Mouse (Mus musculus) macrophage (primary cell): ENCODE measurements around the gene Prr22. TPM values are rescaled to one million over a fixed set of nuclear protein-coding genes. Genes with fewer than 3 reads are reported as not detected.

Source experiments
- H3K27ac ChIP-seq: fragments of 350-480 bp; formaldehyde crosslinking; 2 replicates; pipeline ENCODE4 v1.9.0; 2021
- H3K36me3 ChIP-seq: fragments of 350-480 bp; formaldehyde crosslinking; 2 replicates; pipeline ENCODE4 v1.9.0; 2021; ENCODE audit errors: inconsistent target
- H3K4me3 ChIP-seq: fragments of 350-480 bp; formaldehyde crosslinking; 2 replicates; pipeline ENCODE4 v1.9.0; 2021; ENCODE audit errors: inconsistent target
- H3K79me2 ChIP-seq: fragments of 350-480 bp; formaldehyde crosslinking; 2 replicates; pipeline ENCODE4 v1.9.0; 2021; ENCODE audit errors: inconsistent target
- WGBS: methylation state at CpG from one replicate; pipeline ENCODE4 v1.1.7; 2026; ENCODE audit warnings: inconsistent platforms; ENCODE audit not compliant: missing documents; 5-methylcytosine and 5-hydroxymethylcytosine counted together
- polyA plus RNA-seq: library from polyadenylated mRNA; stranded (reverse); fragments of 250-400 nt; gene quantifications from 3 replicates; pipeline ENCODE4 v1.2.4, GENCODE M21; 2018; ENCODE audit warnings: inconsistent platforms

Gene Prr22
- polyA plus RNA-seq, 1 experiment from 2014 or later, result not detected

DNA sequence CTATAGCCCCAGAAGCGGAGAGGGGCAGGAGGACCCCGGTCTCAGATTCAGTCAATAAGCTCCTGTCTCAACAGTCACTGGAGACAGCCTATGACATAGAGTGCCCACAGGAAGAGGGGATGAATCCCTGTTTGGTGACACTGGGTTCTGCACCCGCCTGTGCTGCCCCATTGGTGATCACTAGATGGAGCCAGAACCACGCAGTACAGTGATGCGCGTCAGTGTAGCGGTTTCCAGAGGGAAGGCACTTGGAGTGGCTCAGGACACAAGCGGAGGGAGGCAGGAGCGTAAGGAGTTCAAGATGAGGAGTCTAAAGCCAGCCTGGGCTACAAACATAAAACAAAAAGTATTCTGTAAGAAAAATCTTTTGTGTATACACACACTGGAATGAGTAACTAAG is 38.5 kb downstream of the Prr22 start:
- no peaks in the 10 kb centered on the region for H3K36me3 ChIP-seq
- H3K27ac ChIP-seq, result no peak overlapping the region
- WGBS, result 29% methylated on average over 9 of the region's 9 CpGs
- H3K79me2 ChIP-seq, result no peaks in the 10 kb centered on the region
- H3K4me3 ChIP-seq, result no peak overlapping the region

DNA sequence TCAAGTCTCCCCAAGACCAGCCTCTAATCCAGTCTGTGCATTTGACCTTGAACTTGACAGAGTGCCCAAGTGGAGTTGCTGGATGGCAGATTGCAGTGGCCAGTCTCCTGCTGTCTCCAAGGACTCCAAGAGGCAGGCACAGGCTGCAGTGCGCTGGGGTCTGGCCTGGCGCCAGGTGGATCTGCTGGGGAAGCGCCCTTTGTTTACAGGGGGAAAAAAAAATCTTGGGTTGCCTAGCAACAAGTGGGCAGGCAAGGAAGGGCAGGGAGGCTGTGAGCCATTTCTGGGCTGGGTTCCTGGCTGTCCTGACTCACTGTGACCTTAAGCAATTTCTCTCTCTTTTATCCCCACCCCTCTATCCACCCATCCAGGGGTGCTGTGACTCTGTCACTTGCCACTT is 40.2 kb downstream of the Prr22 start:
- Histone ChIP-seq H3K4me3 (no peak overlapping the region), H3K79me2 (no peaks in the 10 kb centered on the region), H3K36me3 (no peaks in the 10 kb centered on the region), H3K27ac (no peak overlapping the region)
- 25% methylated on average over 3 of the region's 3 CpGs for WGBS

- Histone ChIP-seq H3K36me3 (no peaks in the 10 kb centered on the region), H3K4me3 (no peak overlapping the region), H3K27ac (no peak overlapping the region), H3K79me2 (no peaks in the 10 kb centered on the region)
- 55% methylated on average over 12 of the region's 24 CpGs for WGBS
These were observed 44.4 kb downstream of the Prr22 start for GRCm38 (mm10) chr17:56814316-56815056.

DNA sequence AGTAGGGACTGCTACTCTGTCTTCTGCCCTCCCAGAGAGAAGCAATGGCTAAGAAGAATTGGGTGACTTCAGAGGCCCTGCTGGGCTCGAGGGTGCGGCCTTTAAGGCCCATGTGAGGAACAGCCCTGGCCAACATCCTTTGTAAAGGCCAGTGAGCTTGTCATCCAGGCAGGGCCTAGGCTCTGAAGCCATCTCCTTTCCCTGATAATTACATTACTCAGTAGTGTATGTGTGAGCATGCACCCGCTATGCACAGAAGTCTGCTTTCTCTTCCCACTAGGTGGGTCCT is 45.0 kb downstream of the Prr22 start:
- whole genome bisulfite sequencing, result 82% methylated on average over 2 of the region's 3 CpGs
- Histone ChIP-seq H3K36me3 (no peaks in the 10 kb centered on the region), H3K27ac (no peak overlapping the region), H3K79me2 (no peaks in the 10 kb centered on the region), H3K4me3 (no peak overlapping the region)

DNA sequence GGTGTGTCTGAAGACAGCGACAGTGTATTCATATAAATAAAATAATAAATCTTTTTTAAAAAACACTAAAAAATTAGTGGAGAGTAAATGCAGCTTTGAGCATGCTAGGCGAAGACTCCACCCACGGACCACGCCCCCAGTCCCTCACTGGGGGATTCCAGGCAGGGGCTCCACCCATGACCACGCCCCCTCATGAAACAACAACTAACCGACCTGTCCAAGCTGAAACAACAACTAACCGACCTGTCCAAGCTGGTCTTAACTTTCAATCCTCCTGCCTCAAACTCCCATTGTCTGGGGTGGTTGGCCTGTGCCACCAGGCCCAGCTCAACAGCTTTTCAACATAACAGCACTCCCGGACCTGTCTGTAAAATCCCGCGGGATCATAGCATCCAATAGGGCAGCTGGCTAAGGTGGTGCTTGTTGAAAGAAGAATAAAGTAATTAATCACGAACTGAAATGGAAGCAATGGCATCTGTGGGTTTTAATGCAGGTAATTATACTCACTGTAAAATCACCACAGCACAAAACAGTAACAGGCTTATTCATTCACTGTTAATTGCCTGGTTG is 48.1 kb downstream of the Prr22 start:
- 74% methylated on average over 11 of the region's 11 CpGs for WGBS
- Histone ChIP-seq H3K27ac (no peak overlapping the region), H3K36me3 (no peaks in the 10 kb centered on the region), H3K4me3 (no peak overlapping the region), H3K79me2 (no peaks in the 10 kb centered on the region)

DNA sequence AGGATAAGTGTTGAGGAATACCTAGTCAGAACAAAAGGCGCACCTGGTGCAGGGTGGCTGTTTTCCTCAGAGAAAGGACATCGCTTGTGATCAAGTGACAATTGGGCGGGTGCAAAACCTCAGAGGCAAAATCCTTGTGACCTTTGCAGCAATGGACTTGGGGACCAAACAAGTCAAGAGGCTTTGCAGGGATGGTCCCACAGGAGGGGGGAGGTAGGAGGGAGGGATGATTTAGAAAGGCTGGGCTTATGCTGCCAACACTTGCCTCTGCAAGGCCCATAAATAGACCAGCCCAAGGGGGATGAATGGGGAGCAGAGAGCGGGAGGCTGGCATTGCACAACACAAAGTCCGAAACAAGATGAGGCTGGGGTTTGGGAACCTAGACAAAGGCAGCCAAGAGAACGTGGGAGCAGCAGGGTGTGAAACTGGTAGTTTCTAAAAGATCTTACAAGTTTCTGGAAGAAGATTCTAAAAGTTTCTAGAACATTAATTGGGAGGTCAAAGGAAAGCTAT is 49.0 kb downstream of the Prr22 start:
- Histone ChIP-seq H3K36me3 (no peaks in the 10 kb centered on the region), H3K27ac (no peak overlapping the region), H3K4me3 (no peak overlapping the region), H3K79me2 (no peaks in the 10 kb centered on the region)
- 52% methylated on average over 6 of the region's 6 CpGs for WGBS

GRCm38 (mm10) chr17:56819694-56820111 is 49.7 kb downstream of the Prr22 start:
- Histone ChIP-seq H3K27ac (no peak overlapping the region), H3K36me3 (no peaks in the 10 kb centered on the region), H3K4me3 (no peak overlapping the region), H3K79me2 (no peaks in the 10 kb centered on the region)
- 34% methylated on average over 8 of the region's 8 CpGs for WGBS

Other genes with a start within 250 kb of the Prr22 start
- gene Gm20219, start 215.9 kb upstream of the Prr22 start, polyA plus RNA-seq, result 0.11 to 0.21 TPM in 2 of 3 replicates, not detected in the other
- gene Safb2, start 185.7 kb upstream of the Prr22 start, polyA plus RNA-seq, result 63.5 to 115 TPM (median 92.8 TPM) in 3 replicates
- 51.7 to 66.4 TPM (median 57.5 TPM) in 3 replicates for gene Safb, start 185.4 kb upstream of the Prr22 start, polyA plus RNA-seq
- gene 2410015M20Rik, start 160.5 kb upstream of the Prr22 start, polyA plus RNA-seq, result 47.7 to 86.1 TPM (median 67.9 TPM) in 3 replicates
- 397 to 1,686 TPM (median 1,348 TPM) in 3 replicates for gene Rpl36, start 156.8 kb upstream of the Prr22 start, polyA plus RNA-seq
- gene Lonp1, start 143.4 kb upstream of the Prr22 start, polyA plus RNA-seq, result 25.9 to 34.1 TPM (median 32.5 TPM) in 3 replicates
- not detected in 3 replicates for gene Catsperd, start 142.1 kb upstream of the Prr22 start, polyA plus RNA-seq
- 29.0 to 44.8 TPM (median 40.5 TPM) in 3 replicates for gene Ranbp3, start 97.0 kb upstream of the Prr22 start, polyA plus RNA-seq
- gene Ndufa11, start 52.5 kb upstream of the Prr22 start, polyA plus RNA-seq, result 42.6 to 135 TPM (median 106 TPM) in 3 replicates
- gene Vmac, start 52.2 kb upstream of the Prr22 start, polyA plus RNA-seq, result 4.5 to 9.8 TPM (median 5.3 TPM) in 3 replicates
- gene Nrtn, start 12.7 kb upstream of the Prr22 start, polyA plus RNA-seq, result not detected in 3 replicates
- 9.0 to 14.0 TPM (median 11.4 TPM) in 3 replicates for gene Dus3l, start 5.5 kb upstream of the Prr22 start, polyA plus RNA-seq
- gene Rfx2, start 60.8 kb downstream of the Prr22 start, polyA plus RNA-seq, result 0.11 TPM in 2 of 3 replicates, not detected in the other
- gene Acsbg2, start 104.2 kb downstream of the Prr22 start, polyA plus RNA-seq, result not detected in 3 replicates
- gene 1700061G19Rik, start 105.2 kb downstream of the Prr22 start, polyA plus RNA-seq, result 0.07 TPM in 1 of 3 replicates, not detected in the others
- gene Mllt1, start 165.2 kb downstream of the Prr22 start, polyA plus RNA-seq, result 12.6 to 16.0 TPM (median 13.0 TPM) in 3 replicates
- gene Acer1, start 211.9 kb downstream of the Prr22 start, polyA plus RNA-seq, result not detected in 3 replicates
- gene Clpp, start 220.1 kb downstream of the Prr22 start, polyA plus RNA-seq, result 20.0 to 37.4 TPM (median 21.4 TPM) in 3 replicates
- 3.6 to 20.7 TPM (median 11.8 TPM) in 3 replicates for gene Alkbh7, start 227.1 kb downstream of the Prr22 start, polyA plus RNA-seq
- gene Pspn, start 229.8 kb downstream of the Prr22 start, polyA plus RNA-seq, result not detected in 3 replicates
- gene Gtf2f1, start 241.0 kb downstream of the Prr22 start, polyA plus RNA-seq, result 63.3 to 154 TPM (median 75.9 TPM) in 3 replicates
- not detected in 3 replicates for gene Gm17949, start 241.2 kb downstream of the Prr22 start, polyA plus RNA-seq